Mouse (Mus musculus) lung, postnatal 0 days (tissue): ENCODE data around the gene Inpp5a. TPM values are rescaled to one million over a fixed set of nuclear protein-coding genes. Genes with fewer than 3 reads are reported as not detected.

Experiments used
- ATAC-seq: fragments of 200-750 bp; cut with Nextera tagmentation; 2 replicates; pipeline ENCODE4 v1.8.0; 2017; ENCODE audit warnings: moderate library complexity
- DNase-seq: peaks from one replicate; pipeline ENCODE4 v3.0.0-alpha.2; 2016; ENCODE audit warnings: low spot score
- H3K27ac ChIP-seq: fragments of 300-500 bp; sonication (generic); 2 replicates; pipeline ENCODE4 v1.5.1; 2014; ENCODE audit warnings: antibody characterized with exemption, mild to moderate bottlenecking, low read length, mixed read lengths
- H3K27me3 ChIP-seq: fragments of 300-500 bp; sonication (generic); replicated peaks from 2 replicates; pipeline ENCODE4 v1.6.1; 2014; ENCODE audit warnings: low read length, mixed read lengths; ENCODE audit not compliant: insufficient read depth
- H3K36me3 ChIP-seq: fragments of 300-500 bp; sonication (generic); 2 replicates; pipeline ENCODE4 v1.6.1; 2014; ENCODE audit warnings: low read length, mixed read lengths; ENCODE audit not compliant: insufficient read depth
- H3K4me1 ChIP-seq: fragments of 300-500 bp; sonication (generic); 2 replicates; pipeline ENCODE4 v1.6.1; 2014; ENCODE audit warnings: antibody characterized with exemption, low read depth, low read length, mixed read lengths; ENCODE audit not compliant: insufficient read depth
- H3K4me2 ChIP-seq: fragments of 300-500 bp; sonication (generic); replicated peaks from 2 replicates; pipeline ENCODE4 v1.6.1; 2014; ENCODE audit warnings: low read depth, mild to moderate bottlenecking, low read length, moderate library complexity, mixed read lengths
- H3K4me3 ChIP-seq: fragments of 300-500 bp; sonication (generic); 2 replicates; pipeline ENCODE4 v1.5.1; 2014; ENCODE audit warnings: low read depth, low read length
- H3K9ac ChIP-seq: fragments of 300-500 bp; sonication (generic); replicated peaks from 2 replicates; pipeline ENCODE4 v1.6.1; 2014; ENCODE audit warnings: low read depth, mild to moderate bottlenecking
- H3K9me3 ChIP-seq: fragments of 300-500 bp; sonication (generic); 2 replicates; pipeline ENCODE4 v1.6.1; 2016; ENCODE audit warnings: low read length, mixed read lengths
- CTCF ChIP-seq: IDR thresholded peaks from 2 replicates; pipeline ENCODE4 v1.5.1; 2016; ENCODE audit warnings: antibody characterized with exemption, mild to moderate bottlenecking
- EP300 ChIP-seq: IDR thresholded peaks from 2 replicates; pipeline ENCODE4 v1.6.1; 2016; ENCODE audit warnings: antibody characterized with exemption, mild to moderate bottlenecking, control low read depth
- WGBS: fragments of 180-500 bp; shearing (Covaris S2); extraction: QIAGEN DNeasy Blood & Tissue Kit; methylation state at CpG from one replicate; pipeline ENCODE4 v1.1.7; 2014; 5-methylcytosine and 5-hydroxymethylcytosine counted together
- polyA plus RNA-seq: library from polyadenylated mRNA; unstranded; fragments of >200 nt; fragmentation: Nextera tagmentation; extraction: Ambion mirVana; gene quantifications from 2 replicates; pipeline ENCODE4 v1.2.1, GENCODE M21; 2015

Gene Inpp5a
- polyA plus RNA-seq, 1 experiment from 2014 or later: 41.3 TPM

DNA sequence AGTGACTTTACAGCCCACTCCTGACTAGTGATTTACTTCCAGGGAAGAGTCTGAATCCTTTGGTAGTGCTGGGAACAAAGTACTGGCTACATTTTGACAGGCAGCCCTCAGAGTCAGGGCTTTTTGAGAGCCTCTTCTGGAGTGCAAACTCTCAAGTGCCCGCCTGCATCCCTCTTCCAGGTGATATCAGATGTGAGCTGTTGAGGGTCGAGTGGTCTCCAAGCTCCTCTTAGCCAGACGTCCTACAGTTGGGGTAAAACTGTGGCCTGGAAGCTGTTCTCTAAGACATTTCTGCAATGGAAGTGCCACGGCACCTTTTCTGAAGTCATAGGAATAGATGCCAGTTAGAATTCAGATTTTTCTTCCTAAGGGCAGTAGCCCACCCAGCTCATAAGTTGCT, 8.7 kb upstream of the Inpp5a start:
- Histone ChIP-seq H3K4me3 (no peak overlapping the region), H3K9ac (no peak overlapping the region), H3K27me3 (no peaks in the 10 kb centered on the region), H3K36me3 (no peaks in the 10 kb centered on the region), H3K27ac (no peak overlapping the region), H3K4me1 (peaks cover 4% of the 10 kb centered on the region; the same call in 1 of the 2 replicates), H3K9me3 (no peaks in the 10 kb centered on the region), H3K4me2 (no peak overlapping the region)
- TF ChIP-seq CTCF (no peak), EP300 (no peak)
- WGBS: 57% methylated on average over 4 of the region's 4 CpGs
- ATAC-seq (no peak), DNase-seq (no peak)

DNA sequence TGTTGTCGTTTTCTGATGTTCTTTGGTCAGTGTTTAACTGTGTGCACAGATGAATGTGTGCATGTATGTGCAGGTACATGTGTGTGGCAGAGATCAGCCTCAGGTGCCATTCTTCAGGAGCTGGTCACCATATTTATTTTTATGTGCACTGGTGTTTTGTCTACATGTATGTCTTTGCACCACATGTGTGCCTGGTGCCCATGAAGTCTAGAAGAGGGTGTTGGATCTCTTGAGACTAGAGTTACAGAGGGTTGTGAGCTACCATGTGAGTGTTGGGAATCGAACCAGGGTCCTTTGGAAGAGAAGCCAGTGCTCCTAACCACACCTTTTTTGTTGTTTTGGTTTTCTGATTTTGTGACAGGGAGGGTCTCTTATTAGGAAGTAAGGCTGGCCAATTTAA, 7.0 kb upstream of the Inpp5a start:
- no peaks in the 10 kb centered on the region for H3K36me3 ChIP-seq
- 71% methylated on average over 2 of the region's 2 CpGs for WGBS
- H3K4me3 ChIP-seq: no peak overlapping the region
- H3K27me3 ChIP-seq: no peaks in the 10 kb centered on the region
- DNase-seq: no peak
- H3K9me3 ChIP-seq: no peaks in the 10 kb centered on the region
- no peak for ATAC-seq
- TF ChIP-seq EP300: no peak
- no peak for TF ChIP-seq CTCF
- H3K9ac ChIP-seq: no peak overlapping the region
- H3K4me2 ChIP-seq: no peak overlapping the region
- H3K27ac ChIP-seq: no peak overlapping the region
- H3K4me1 ChIP-seq: peaks cover 4% of the 10 kb centered on the region; the same call in 1 of the 2 replicates

- H3K4me1 ChIP-seq: peaks cover 5% of the 10 kb centered on the region; the same call in 1 of the 2 replicates
- H3K36me3 ChIP-seq: no peaks in the 10 kb centered on the region
- no peaks in the 10 kb centered on the region for H3K27me3 ChIP-seq
- DNase-seq (peak; percentile 81), ATAC-seq (peak; percentile 81)
- H3K9ac ChIP-seq: no peak overlapping the region
- H3K4me3 ChIP-seq: no peak overlapping the region
- H3K27ac ChIP-seq: 0 out of 2 replicates have a peak overlapping the region, but pooled peaks have one; percentile 0
- no peak for TF ChIP-seq CTCF
- peak; percentile 71 for TF ChIP-seq EP300
- 58% methylated on average over 2 of the region's 2 CpGs for WGBS
- H3K4me2 ChIP-seq: no peak overlapping the region
- no peaks in the 10 kb centered on the region for H3K9me3 ChIP-seq
Observed at GRCm38 (mm10) chr7:139382796-139383195, 6.1 kb upstream of the Inpp5a start.

GRCm38 (mm10) chr7:139384500-139384899, 4.4 kb upstream of the Inpp5a start:
- WGBS: 83% methylated on average over 1 of the region's 1 CpGs
- Histone ChIP-seq H3K4me1 (peaks cover 10% of the 10 kb centered on the region; the same call in 1 of the 2 replicates), H3K9me3 (no peaks in the 10 kb centered on the region), H3K27me3 (no peaks in the 10 kb centered on the region), H3K9ac (no peak overlapping the region), H3K27ac (no peak overlapping the region), H3K4me2 (no peak overlapping the region), H3K4me3 (no peak overlapping the region), H3K36me3 (no peaks in the 10 kb centered on the region)
- DNase-seq (no peak), ATAC-seq (no peak)
- no peak for TF ChIP-seq CTCF
- no peak for TF ChIP-seq EP300

DNA sequence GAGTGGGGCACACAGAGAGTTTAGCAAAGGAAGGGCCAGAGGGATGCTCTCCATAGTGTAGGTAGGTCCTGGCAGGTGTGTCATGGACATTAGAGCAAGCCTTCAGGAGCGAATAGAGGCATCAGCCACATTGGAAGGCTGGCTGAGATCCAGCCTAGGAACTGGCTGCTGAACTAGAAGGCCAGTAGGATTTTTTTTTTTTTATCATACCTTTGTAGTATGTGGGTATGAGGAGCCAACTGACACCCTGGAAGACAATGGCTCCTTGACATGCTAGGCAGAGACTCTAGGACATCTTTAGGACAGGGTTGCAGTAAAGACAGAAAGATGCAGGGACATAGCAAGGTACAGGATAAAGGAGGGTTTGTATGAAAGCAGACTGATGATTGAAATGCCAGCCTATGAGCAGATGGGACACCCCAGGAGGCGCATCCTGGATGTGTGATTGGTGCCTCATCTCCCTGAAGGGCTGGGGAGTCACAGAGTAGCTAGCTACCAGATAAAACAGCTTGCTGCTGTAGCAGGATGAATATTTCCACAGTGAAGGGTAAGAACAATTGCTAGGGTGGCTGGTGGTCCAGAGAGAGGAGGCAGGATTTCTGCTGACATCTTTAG, 3.9 kb upstream of the Inpp5a start:
- no peak overlapping the region for H3K4me2 ChIP-seq
- H3K9ac ChIP-seq: no peak overlapping the region
- H3K36me3 ChIP-seq: no peaks in the 10 kb centered on the region
- H3K27ac ChIP-seq: no peak overlapping the region
- ATAC-seq: no peak
- no peaks in the 10 kb centered on the region for H3K9me3 ChIP-seq
- H3K4me1 ChIP-seq: peaks cover 12% of the 10 kb centered on the region; the same call in 1 of the 2 replicates
- WGBS: 85% methylated on average over 2 of the region's 2 CpGs
- no peak for DNase-seq
- no peak overlapping the region for H3K4me3 ChIP-seq
- no peak for TF ChIP-seq EP300
- no peak for TF ChIP-seq CTCF
- no peaks in the 10 kb centered on the region for H3K27me3 ChIP-seq

- Histone ChIP-seq H3K36me3 (no peaks in the 10 kb centered on the region), H3K9me3 (no peaks in the 10 kb centered on the region), H3K4me1 (peaks cover 21% of the 10 kb centered on the region; the same call in 1 of the 2 replicates), H3K9ac (no peak overlapping the region), H3K4me2 (no peak overlapping the region), H3K27me3 (no peaks in the 10 kb centered on the region), H3K27ac (no peak overlapping the region), H3K4me3 (no peak overlapping the region)
- WGBS: 84% methylated on average over 9 of the region's 9 CpGs
- no peak for ATAC-seq
- TF ChIP-seq CTCF: no peak
- TF ChIP-seq EP300: no peak
- DNase-seq: no peak
Observed at GRCm38 (mm10) chr7:139386933-139387690, 1.8 kb upstream of the Inpp5a start.
